Mouse (Mus musculus): Measurements from ENCODE around the gene Tmprss3. TPM values are rescaled to one million over a fixed set of nuclear protein-coding genes. Genes with fewer than 3 reads are reported as not detected.

Tmprss3 gene
- polyA plus RNA-seq (2015; fragmentation: Nextera tagmentation; extraction: Ambion mirVana) = not detected in 2 replicates

DNA sequence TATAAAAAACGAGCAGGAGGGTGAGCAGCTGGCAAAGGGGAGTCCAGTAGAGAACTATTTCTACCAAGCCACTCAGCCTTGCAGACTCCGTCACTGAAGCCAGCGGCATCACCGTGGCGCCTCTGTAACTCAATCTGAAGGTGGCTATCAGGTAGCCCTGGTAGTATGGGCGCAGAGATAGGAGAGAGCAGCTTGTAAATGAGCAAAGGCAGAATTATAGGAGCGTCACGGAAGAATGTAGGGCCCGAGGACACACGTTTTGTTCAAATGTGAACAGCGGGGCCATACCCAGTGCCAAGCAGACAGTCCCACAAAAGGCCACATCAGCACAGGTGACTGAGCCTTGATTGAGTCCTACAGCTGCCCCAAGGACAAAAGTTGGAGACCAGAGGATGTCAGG lies at the start of gene Tmprss3:
Gene Tmprss3, minus strand, starts transcription at position 101 of the 400 bp plus-strand sequence.
- Histone ChIP-seq H3K36me3 (ENCODE audit: insufficient read depth, low read length) (no peaks in the 10 kb centered on the region), H3K27me3 (ENCODE audit: insufficient read depth, low read length) (no peaks in the 10 kb centered on the region), H3K9ac (replicated peaks; ENCODE audit: low read length) (no peak within 1 kb of the TSS), H3K4me1 (ENCODE audit: insufficient read depth, low read length) (no peaks in the 10 kb centered on the region), H3K4me3 (ENCODE audit: low read length) (no peak within 1 kb of the TSS), H3K4me2 (replicated peaks; ENCODE audit: low read depth, low read length) (no peak within 1 kb of the TSS), H3K27ac (ENCODE audit: low read length) (no peak within 1 kb of the TSS), H3K9me3 (ENCODE audit: low read length) (no peaks in the 10 kb centered on the region)
- 57% methylated on average over 11 of the region's 11 CpGs for WGBS
- ATAC-seq (ENCODE audit: low FRiP score, low TSS enrichment) = no peak

DNA sequence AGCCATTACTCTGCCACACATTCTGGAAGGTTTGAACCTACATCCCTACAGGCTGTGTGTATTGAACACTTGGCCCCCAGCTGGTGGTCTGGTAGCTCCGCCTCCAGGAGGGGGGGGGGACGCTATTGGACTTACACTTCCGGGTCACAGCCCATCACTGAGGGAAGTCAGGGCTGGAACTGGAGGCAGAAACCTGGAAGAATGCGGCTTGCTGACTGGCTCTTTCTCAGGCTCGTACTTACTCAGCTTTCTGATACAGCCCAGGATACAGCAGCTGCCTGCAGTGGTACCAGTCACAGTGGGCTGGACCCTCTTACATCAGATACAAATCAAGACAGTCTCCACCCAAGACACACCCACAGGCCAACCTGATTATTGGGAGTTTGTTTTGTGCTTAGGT lies 48.4 kb upstream of the Tmprss3 start:
- ATAC-seq (ENCODE audit: low FRiP score, low TSS enrichment) = no peak
- Histone ChIP-seq H3K27me3 (ENCODE audit: insufficient read depth, low read length) (no peaks in the 10 kb centered on the region), H3K4me2 (replicated peaks; ENCODE audit: low read depth, low read length) (no peak overlapping the region), H3K36me3 (ENCODE audit: insufficient read depth, low read length) (no peaks in the 10 kb centered on the region), H3K4me1 (ENCODE audit: insufficient read depth, low read length) (no peaks in the 10 kb centered on the region), H3K9ac (replicated peaks; ENCODE audit: low read length) (no peak overlapping the region), H3K4me3 (ENCODE audit: low read length) (no peak overlapping the region), H3K9me3 (ENCODE audit: low read length) (no peaks in the 10 kb centered on the region), H3K27ac (ENCODE audit: low read length) (no peak overlapping the region)
- WGBS = 32% methylated on average over 5 of the region's 5 CpGs

DNA sequence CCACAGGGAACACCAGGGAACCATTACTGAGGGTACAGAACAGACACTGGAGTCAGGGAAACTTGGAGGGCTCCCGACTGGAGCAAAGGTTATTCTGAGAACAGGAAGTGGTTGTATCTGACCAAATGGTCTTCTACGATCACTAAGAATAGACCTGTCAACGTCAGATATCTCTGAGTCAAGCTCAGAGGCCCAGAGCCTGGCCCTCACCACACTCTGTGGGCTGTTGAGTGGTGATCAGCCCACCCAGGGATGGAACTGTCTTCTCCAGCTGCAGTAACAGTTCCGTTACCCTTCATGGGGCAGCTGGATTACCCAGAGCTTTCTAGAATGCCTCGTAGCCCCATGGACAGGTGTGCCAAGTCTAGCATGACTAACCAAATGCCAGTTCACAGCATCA lies 46.5 kb upstream of the Tmprss3 start:
- 57% methylated on average over 5 of the region's 5 CpGs for WGBS
- Histone ChIP-seq H3K4me3 (ENCODE audit: low read length) (no peak overlapping the region), H3K27ac (ENCODE audit: low read length) (no peak overlapping the region), H3K4me1 (ENCODE audit: insufficient read depth, low read length) (no peaks in the 10 kb centered on the region), H3K9me3 (ENCODE audit: low read length) (no peaks in the 10 kb centered on the region), H3K9ac (replicated peaks; ENCODE audit: low read length) (no peak overlapping the region), H3K4me2 (replicated peaks; ENCODE audit: low read depth, low read length) (no peak overlapping the region), H3K27me3 (ENCODE audit: insufficient read depth, low read length) (no peaks in the 10 kb centered on the region), H3K36me3 (ENCODE audit: insufficient read depth, low read length) (no peaks in the 10 kb centered on the region)
- no peak for ATAC-seq (ENCODE audit: low FRiP score, low TSS enrichment)

DNA sequence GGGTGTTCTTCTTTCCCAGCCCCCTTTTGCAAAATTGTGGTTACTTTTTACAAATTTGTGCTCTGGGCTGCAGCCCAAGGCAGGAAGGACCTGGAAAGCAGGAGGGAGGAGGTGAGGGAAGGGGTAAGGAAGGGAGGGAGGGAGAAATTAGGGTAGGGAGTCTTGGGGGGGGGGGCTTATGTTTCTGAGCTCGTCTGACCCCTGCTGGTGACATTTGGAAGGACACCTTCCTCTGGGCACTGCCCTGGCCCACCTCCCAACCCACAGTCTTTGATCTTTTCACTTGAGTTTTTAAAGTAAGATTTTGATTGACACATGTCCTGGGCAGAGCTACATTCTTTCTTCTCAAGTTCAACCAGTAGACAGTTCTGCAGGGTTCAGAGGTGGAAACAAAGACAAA lies 44.0 kb upstream of the Tmprss3 start:
- H3K36me3 ChIP-seq (ENCODE audit: insufficient read depth, low read length) = no peaks in the 10 kb centered on the region
- no peak for ATAC-seq (ENCODE audit: low FRiP score, low TSS enrichment)
- 0% methylated on average over 1 of the region's 1 CpGs for WGBS
- no peaks in the 10 kb centered on the region for H3K4me1 ChIP-seq (ENCODE audit: insufficient read depth, low read length)
- no peaks in the 10 kb centered on the region for H3K27me3 ChIP-seq (ENCODE audit: insufficient read depth, low read length)
- H3K9me3 ChIP-seq (ENCODE audit: low read length) = no peaks in the 10 kb centered on the region
- H3K4me2 ChIP-seq (replicated peaks; ENCODE audit: low read depth, low read length) = no peak overlapping the region
- H3K4me3 ChIP-seq (ENCODE audit: low read length) = no peak overlapping the region
- no peak overlapping the region for H3K9ac ChIP-seq (replicated peaks; ENCODE audit: low read length)
- no peak overlapping the region for H3K27ac ChIP-seq (ENCODE audit: low read length)

DNA sequence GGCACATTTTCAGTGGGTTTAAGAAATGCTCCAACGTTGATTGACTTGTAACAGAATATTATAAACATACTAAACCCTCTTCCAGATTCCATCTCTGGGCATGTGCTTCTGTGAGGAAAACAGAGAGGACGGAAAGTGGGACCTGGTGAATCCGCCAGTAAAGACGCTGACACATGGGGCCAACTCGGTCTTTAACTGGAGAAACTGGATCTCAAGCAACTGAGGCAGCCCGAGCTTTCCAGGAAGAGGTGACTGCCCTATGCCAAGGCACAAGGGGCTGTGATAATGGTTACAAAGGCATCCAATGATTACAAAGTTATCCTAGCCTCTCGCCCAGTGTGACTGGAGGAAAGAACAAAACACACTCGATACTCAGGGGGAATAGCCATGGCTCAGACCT lies 42.4 kb upstream of the Tmprss3 start:
- no peaks in the 10 kb centered on the region for H3K27me3 ChIP-seq (ENCODE audit: insufficient read depth, low read length)
- 82% methylated on average over 8 of the region's 8 CpGs for WGBS
- no peak overlapping the region for H3K4me3 ChIP-seq (ENCODE audit: low read length)
- H3K4me1 ChIP-seq (ENCODE audit: insufficient read depth, low read length) = no peaks in the 10 kb centered on the region
- no peaks in the 10 kb centered on the region for H3K36me3 ChIP-seq (ENCODE audit: insufficient read depth, low read length)
- H3K4me2 ChIP-seq (replicated peaks; ENCODE audit: low read depth, low read length) = no peak overlapping the region
- ATAC-seq (ENCODE audit: low FRiP score, low TSS enrichment) = no peak
- no peak overlapping the region for H3K9ac ChIP-seq (replicated peaks; ENCODE audit: low read length)
- no peak overlapping the region for H3K27ac ChIP-seq (ENCODE audit: low read length)
- no peaks in the 10 kb centered on the region for H3K9me3 ChIP-seq (ENCODE audit: low read length)

DNA sequence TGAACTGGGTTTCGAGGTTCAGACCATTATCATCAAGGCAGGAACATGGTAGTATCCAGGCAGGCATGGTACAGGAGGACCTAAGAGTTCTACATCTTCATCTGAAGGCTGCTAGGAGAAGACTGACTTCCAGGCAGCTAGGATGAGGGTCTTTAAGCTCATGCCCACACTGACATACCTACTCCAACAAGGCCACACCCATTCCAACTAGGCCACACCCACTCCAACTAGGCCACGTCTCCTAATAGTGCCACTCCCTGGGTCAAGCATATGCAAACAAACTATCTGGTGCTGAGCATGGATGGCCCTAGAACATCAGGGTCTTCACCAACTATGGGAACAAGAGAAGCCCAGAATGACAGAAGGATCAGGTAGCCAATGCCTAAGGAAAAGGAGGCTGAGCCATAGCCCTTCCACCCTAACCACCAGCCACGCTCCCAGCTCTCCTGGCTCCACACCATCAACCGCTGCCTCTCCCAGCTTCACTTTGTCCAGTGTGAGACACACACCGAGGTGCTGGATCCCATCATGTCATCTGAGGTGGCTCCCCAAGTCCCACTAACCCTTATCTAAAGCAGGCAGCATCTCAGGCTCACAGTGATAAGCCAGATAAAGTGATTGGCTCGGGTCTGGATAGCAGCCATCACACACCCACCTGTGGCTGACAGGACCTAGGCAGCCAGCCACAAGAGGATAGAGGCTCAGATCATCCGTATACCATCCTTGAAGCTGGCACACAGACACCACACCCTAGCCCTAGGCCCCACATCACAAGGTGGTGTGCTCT lies 39.6 kb upstream of the Tmprss3 start:
- no peak overlapping the region for H3K9ac ChIP-seq (replicated peaks; ENCODE audit: low read length)
- no peaks in the 10 kb centered on the region for H3K27me3 ChIP-seq (ENCODE audit: insufficient read depth, low read length)
- H3K4me1 ChIP-seq (ENCODE audit: insufficient read depth, low read length) = no peaks in the 10 kb centered on the region
- H3K4me2 ChIP-seq (replicated peaks; ENCODE audit: low read depth, low read length) = no peak overlapping the region
- ATAC-seq (ENCODE audit: low FRiP score, low TSS enrichment) = no peak
- H3K36me3 ChIP-seq (ENCODE audit: insufficient read depth, low read length) = no peaks in the 10 kb centered on the region
- no peak overlapping the region for H3K27ac ChIP-seq (ENCODE audit: low read length)
- WGBS = 79% methylated on average over 7 of the region's 7 CpGs
- H3K9me3 ChIP-seq (ENCODE audit: low read length) = no peaks in the 10 kb centered on the region
- no peak overlapping the region for H3K4me3 ChIP-seq (ENCODE audit: low read length)

DNA sequence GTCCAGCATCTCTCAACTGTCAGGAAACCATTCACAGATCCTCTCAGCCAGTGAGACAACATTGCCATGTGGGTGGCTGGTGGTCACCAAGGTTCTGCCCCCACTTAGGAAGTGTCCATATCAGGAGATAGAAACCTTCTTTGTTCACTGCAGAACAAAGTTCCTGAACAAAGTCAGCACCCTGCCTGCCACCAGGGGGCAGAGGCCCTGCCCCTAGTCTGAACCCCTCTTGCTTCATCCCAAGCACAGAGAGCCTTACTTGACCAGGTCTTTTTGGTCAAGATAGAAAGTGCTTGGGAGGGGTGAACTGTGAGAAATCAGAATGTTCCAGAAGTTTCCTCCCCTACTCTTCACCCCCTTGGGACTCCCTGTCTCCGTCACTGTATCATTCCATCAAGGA lies 37.1 kb upstream of the Tmprss3 start:
- Histone ChIP-seq H3K4me1 (ENCODE audit: insufficient read depth, low read length) (no peaks in the 10 kb centered on the region), H3K27me3 (ENCODE audit: insufficient read depth, low read length) (no peaks in the 10 kb centered on the region), H3K9ac (replicated peaks; ENCODE audit: low read length) (no peak overlapping the region), H3K36me3 (ENCODE audit: insufficient read depth, low read length) (no peaks in the 10 kb centered on the region), H3K27ac (ENCODE audit: low read length) (no peak overlapping the region), H3K4me3 (ENCODE audit: low read length) (no peak overlapping the region), H3K9me3 (ENCODE audit: low read length) (no peaks in the 10 kb centered on the region), H3K4me2 (replicated peaks; ENCODE audit: low read depth, low read length) (no peak overlapping the region)
- ATAC-seq (ENCODE audit: low FRiP score, low TSS enrichment) = no peak
- 96% methylated on average over 1 of the region's 1 CpGs for WGBS

DNA sequence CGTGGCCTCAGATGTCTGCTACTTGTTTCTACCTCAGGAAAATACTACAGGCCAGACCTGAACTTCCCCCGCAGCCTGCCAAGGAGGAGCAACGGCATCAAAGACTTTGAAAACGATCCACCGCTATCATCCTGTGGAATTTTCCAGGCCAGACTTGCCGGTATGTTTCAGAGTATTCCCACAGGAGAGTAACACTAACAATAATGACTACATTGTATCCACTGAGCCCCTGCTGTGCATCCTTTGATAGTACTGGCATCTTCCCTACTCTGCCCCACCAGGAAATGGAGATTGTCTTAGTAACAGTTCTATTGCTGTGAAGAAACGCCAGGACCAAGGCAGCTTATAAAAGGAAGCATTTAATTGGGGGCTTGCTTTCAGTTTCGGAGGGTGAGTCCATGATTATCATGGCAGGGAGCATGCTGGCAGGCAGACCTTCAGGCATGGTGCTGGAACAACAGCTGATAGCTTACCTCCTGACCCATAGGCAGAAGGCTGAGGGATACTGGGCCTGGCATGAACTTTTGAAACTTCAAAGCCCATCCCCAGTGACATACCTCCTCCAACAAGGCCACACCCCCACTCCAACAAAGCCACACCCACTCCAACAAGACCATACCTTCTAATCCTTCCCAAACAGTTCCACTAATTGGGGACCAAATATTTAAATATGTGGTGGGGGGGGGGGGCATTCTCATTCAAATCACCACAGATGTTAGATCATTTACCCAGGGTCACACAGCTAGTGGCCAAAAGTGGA lies 33.7 kb upstream of the Tmprss3 start:
- H3K9ac ChIP-seq (replicated peaks; ENCODE audit: low read length) = no peak overlapping the region
- ATAC-seq (ENCODE audit: low FRiP score, low TSS enrichment) = no peak
- no peaks in the 10 kb centered on the region for H3K4me1 ChIP-seq (ENCODE audit: insufficient read depth, low read length)
- no peak overlapping the region for H3K4me2 ChIP-seq (replicated peaks; ENCODE audit: low read depth, low read length)
- 44% methylated on average over 8 of the region's 8 CpGs for WGBS
- no peaks in the 10 kb centered on the region for H3K9me3 ChIP-seq (ENCODE audit: low read length)
- no peak overlapping the region for H3K4me3 ChIP-seq (ENCODE audit: low read length)
- H3K27me3 ChIP-seq (ENCODE audit: insufficient read depth, low read length) = no peaks in the 10 kb centered on the region
- no peaks in the 10 kb centered on the region for H3K36me3 ChIP-seq (ENCODE audit: insufficient read depth, low read length)
- no peak overlapping the region for H3K27ac ChIP-seq (ENCODE audit: low read length)

DNA sequence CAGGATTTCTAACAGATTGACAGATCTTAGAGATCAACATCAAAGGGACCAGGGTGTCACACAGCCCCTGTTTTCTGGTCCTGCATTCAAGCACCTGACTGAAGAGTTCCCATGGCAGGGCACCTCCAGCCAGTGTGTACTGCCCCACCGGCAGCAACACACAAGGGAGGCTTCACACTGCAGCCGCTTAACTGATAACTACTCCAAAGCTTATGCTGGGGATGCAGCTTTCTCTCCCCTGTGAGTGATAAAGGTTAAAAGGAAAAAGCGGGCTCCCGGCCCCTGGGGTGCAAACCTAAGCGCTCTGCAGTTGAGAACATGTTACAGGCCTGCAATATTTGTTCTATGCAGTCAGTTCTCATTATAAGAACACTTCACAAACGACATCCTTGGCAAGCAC lies 33.0 kb upstream of the Tmprss3 start:
- Histone ChIP-seq H3K27ac (ENCODE audit: low read length) (no peak overlapping the region), H3K9me3 (ENCODE audit: low read length) (no peaks in the 10 kb centered on the region), H3K27me3 (ENCODE audit: insufficient read depth, low read length) (no peaks in the 10 kb centered on the region), H3K4me1 (ENCODE audit: insufficient read depth, low read length) (no peaks in the 10 kb centered on the region), H3K9ac (replicated peaks; ENCODE audit: low read length) (no peak overlapping the region), H3K36me3 (ENCODE audit: insufficient read depth, low read length) (no peaks in the 10 kb centered on the region), H3K4me2 (replicated peaks; ENCODE audit: low read depth, low read length) (no peak overlapping the region), H3K4me3 (ENCODE audit: low read length) (no peak overlapping the region)
- WGBS = 65% methylated on average over 6 of the region's 6 CpGs
- ATAC-seq (ENCODE audit: low FRiP score, low TSS enrichment) = no peak

DNA sequence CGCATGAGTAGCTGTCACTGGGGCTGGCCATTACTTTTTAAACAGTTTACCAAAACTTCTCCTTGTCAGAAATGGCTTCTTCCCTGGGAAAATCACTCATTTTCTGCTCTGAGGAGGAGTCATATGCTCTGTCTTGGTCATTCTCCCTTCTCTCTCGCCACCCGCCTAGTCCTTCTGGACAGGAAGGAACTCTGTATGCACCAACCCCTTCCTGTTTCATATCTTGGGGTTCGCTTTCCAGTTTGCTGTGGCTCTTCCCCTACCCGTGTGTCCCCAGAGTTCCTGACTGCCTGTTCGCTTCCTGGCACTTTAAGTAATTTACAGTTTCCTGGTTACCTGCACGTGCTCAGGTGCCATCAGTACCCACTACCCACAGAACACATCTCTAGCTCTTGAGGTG lies 28.2 kb upstream of the Tmprss3 start:
- WGBS = 73% methylated on average over 7 of the region's 7 CpGs
- H3K4me3 ChIP-seq (ENCODE audit: low read length) = no peak overlapping the region
- H3K36me3 ChIP-seq (ENCODE audit: insufficient read depth, low read length) = no peaks in the 10 kb centered on the region
- H3K27me3 ChIP-seq (ENCODE audit: insufficient read depth, low read length) = no peaks in the 10 kb centered on the region
- H3K9me3 ChIP-seq (ENCODE audit: low read length) = no peaks in the 10 kb centered on the region
- H3K27ac ChIP-seq (ENCODE audit: low read length) = no peak overlapping the region
- H3K4me2 ChIP-seq (replicated peaks; ENCODE audit: low read depth, low read length) = no peak overlapping the region
- ATAC-seq (ENCODE audit: low FRiP score, low TSS enrichment) = no peak
- no peaks in the 10 kb centered on the region for H3K4me1 ChIP-seq (ENCODE audit: insufficient read depth, low read length)
- H3K9ac ChIP-seq (replicated peaks; ENCODE audit: low read length) = no peak overlapping the region

Data from kidney, embryonic 16.5 days (tissue).